Mouse (Mus musculus) neural tube, embryonic 10.5 days (tissue): ENCODE results near the gene Atp6v0b.

Experiments
- DNase-seq: peaks from one replicate; pipeline ENCODE4 v3.0.0-alpha.2; 2017; ENCODE audit warnings: low spot score; ENCODE audit errors: extremely low spot score

The Atp6v0b gene

GRCm38 (mm10) chr4:117872471-117872886, 14.7 kb downstream of the Atp6v0b start, which contains the start of gene Ccdc24:
Gene Ccdc24, minus strand, starts transcription at chr4:117872557.
- peak; percentile 40 for DNase-seq

GRCm38 (mm10) chr4:117871787-117872186, 15.3 kb downstream of the Atp6v0b start:
- no peak for DNase-seq

- no peak for DNase-seq
Observed at GRCm38 (mm10) chr4:117870437-117870836, 16.7 kb downstream of the Atp6v0b start.

- no peak for DNase-seq
Observed at GRCm38 (mm10) chr4:117869317-117869716, 17.8 kb downstream of the Atp6v0b start.

- DNase-seq, result peak; percentile 68
Observed at GRCm38 (mm10) chr4:117867823-117868222, 19.3 kb downstream of the Atp6v0b start.

- DNase-seq, result no peak
Observed at GRCm38 (mm10) chr4:117867000-117867399, 20.1 kb downstream of the Atp6v0b start.

- no peak for DNase-seq
Observed at GRCm38 (mm10) chr4:117866083-117866482, 21.1 kb downstream of the Atp6v0b start.

- DNase-seq, result no peak
Observed at GRCm38 (mm10) chr4:117862823-117863222, 24.3 kb downstream of the Atp6v0b start.

- no peak for DNase-seq
Observed at GRCm38 (mm10) chr4:117860570-117860969, 26.6 kb downstream of the Atp6v0b start.

- no peak for DNase-seq
Observed at GRCm38 (mm10) chr4:117858794-117859193, 28.3 kb downstream of the Atp6v0b start.

GRCm38 (mm10) chr4:117855146-117855545, 32.0 kb downstream of the Atp6v0b start:
- DNase-seq, result no peak

GRCm38 (mm10) chr4:117852152-117852868, 34.8 kb downstream of the Atp6v0b start:
- DNase-seq, result no peak

GRCm38 (mm10) chr4:117850871-117851270, 36.3 kb downstream of the Atp6v0b start:
- DNase-seq, result no peak

- no peak for DNase-seq
Observed at GRCm38 (mm10) chr4:117850176-117850575, 37.0 kb downstream of the Atp6v0b start.

GRCm38 (mm10) chr4:117849506-117849905, 37.6 kb downstream of the Atp6v0b start:
- DNase-seq, result no peak

- no peak for DNase-seq
Observed at GRCm38 (mm10) chr4:117849063-117849462, 38.1 kb downstream of the Atp6v0b start.

GRCm38 (mm10) chr4:117847011-117847410, 40.1 kb downstream of the Atp6v0b start:
- DNase-seq, result no peak

- DNase-seq, result no peak
Observed at GRCm38 (mm10) chr4:117846261-117846660, 40.9 kb downstream of the Atp6v0b start.

- DNase-seq, result no peak
Observed at GRCm38 (mm10) chr4:117845316-117845715, 41.8 kb downstream of the Atp6v0b start.

GRCm38 (mm10) chr4:117844467-117844866, 42.7 kb downstream of the Atp6v0b start:
- DNase-seq, result no peak

- no peak for DNase-seq
Observed at GRCm38 (mm10) chr4:117843101-117843500, 44.0 kb downstream of the Atp6v0b start.

- no peak for DNase-seq
Observed at GRCm38 (mm10) chr4:117841566-117841965, 45.6 kb downstream of the Atp6v0b start.

GRCm38 (mm10) chr4:117840821-117841220, 46.3 kb downstream of the Atp6v0b start:
- no peak for DNase-seq
